Mouse (Mus musculus) heart, embryonic 14.5 days (tissue): ENCODE data around the gene Prkar2b. TPM values are rescaled to one million over a fixed set of nuclear protein-coding genes. Genes with fewer than 3 reads are reported as not detected.
A peak's percentile ranks its signal among the peaks of the same experiment; 100 is the strongest.

Experiments used
- ATAC-seq: fragments of 200-750 bp; cut with Nextera tagmentation; 2 replicates; pipeline ENCODE4 v1.8.0; 2017; ENCODE audit warnings: low read depth, moderate TSS enrichment; ENCODE audit not compliant: insufficient number of reproducible peaks, insufficient read depth, low FRiP score
- H3K27ac ChIP-seq, 2 experiments: fragments of 200-500 bp in 1 of 2; fragments of 300-500 bp in 1 of 2; sonication (generic) in 1 of 2; replicated peaks in 1 of 2; 2 replicates each; pipeline ENCODE4 v1.5.1; 2012 to 2014; ENCODE audit warnings: low read depth in 2 of 2, low read length in 2 of 2, control low read depth in 1 of 2, mild to moderate bottlenecking in 1 of 2, mixed read lengths in 1 of 2; ENCODE audit not compliant: control insufficient read depth in 1 of 2, insufficient read depth in 1 of 2
- H3K27me3 ChIP-seq: fragments of 300-500 bp; sonication (generic); 2 replicates; pipeline ENCODE4 v1.6.1; 2014; ENCODE audit warnings: mild to moderate bottlenecking, low read length, control low read depth; ENCODE audit not compliant: control insufficient read depth, insufficient read depth
- H3K36me3 ChIP-seq: fragments of 300-500 bp; sonication (generic); 2 replicates; pipeline ENCODE4 v1.6.1; 2014; ENCODE audit warnings: mild to moderate bottlenecking, control low read depth, low read length, mixed read lengths; ENCODE audit not compliant: control insufficient read depth, insufficient read depth
- H3K4me1 ChIP-seq, 2 experiments: fragments of 200-500 bp in 1 of 2; fragments of 300-500 bp in 1 of 2; sonication (generic) in 1 of 2; 2 replicates each; pipeline ENCODE4 v1.6.1; 2012 to 2014; ENCODE audit warnings: low read length in 2 of 2, control low read depth in 1 of 2, mixed read lengths in 1 of 2; ENCODE audit not compliant: control insufficient read depth in 2 of 2, insufficient read depth in 2 of 2
- H3K4me2 ChIP-seq: fragments of 300-500 bp; sonication (generic); 2 replicates; pipeline ENCODE4 v1.6.1; 2014; ENCODE audit warnings: mild to moderate bottlenecking, low read length
- H3K4me3 ChIP-seq, 2 experiments: fragments of 200-500 bp in 1 of 2; fragments of 300-500 bp in 1 of 2; sonication (generic) in 1 of 2; 2 replicates each; pipeline ENCODE4 v1.5.1; 2012 to 2014; ENCODE audit warnings: low read length in 2 of 2, mild to moderate bottlenecking in 2 of 2, control low read depth in 1 of 2, low read depth in 1 of 2, moderate library complexity in 1 of 2; ENCODE audit not compliant: control insufficient read depth in 1 of 2, insufficient read depth in 1 of 2
- H3K9ac ChIP-seq: fragments of 300-500 bp; sonication (generic); 2 replicates; pipeline ENCODE4 v1.6.1; 2014; ENCODE audit warnings: mild to moderate bottlenecking, low read length
- H3K9me3 ChIP-seq: fragments of 300-500 bp; sonication (generic); 2 replicates; pipeline ENCODE4 v1.6.1; 2016; ENCODE audit warnings: low read length, control low read depth; ENCODE audit not compliant: control insufficient read depth
- WGBS: fragments of 180-500 bp; shearing (Covaris S2); extraction: QIAGEN DNeasy Blood & Tissue Kit; methylation state at CpG from one replicate; pipeline ENCODE4 v1.1.7; 2014; 5-methylcytosine and 5-hydroxymethylcytosine counted together
- polyA plus RNA-seq: library from polyadenylated mRNA; unstranded; fragments of >200 nt; fragmentation: Nextera tagmentation; extraction: Ambion mirVana; gene quantifications from 2 replicates; pipeline ENCODE4 v1.2.1, GENCODE M21; 2014

Gene Prkar2b
- polyA plus RNA-seq, 1 experiment from 2014 or later = 14.7 TPM

GRCm38 (mm10) chr12:32084601-32085000 is 23.5 kb upstream of the Prkar2b start:
- Histone ChIP-seq H3K27ac (no peak overlapping the region), H3K9me3 (no peaks in the 10 kb centered on the region), H3K27me3 (no peaks in the 10 kb centered on the region), H3K36me3 (no peaks in the 10 kb centered on the region), H3K4me1 (no peaks in the 10 kb centered on the region), H3K9ac (no peak overlapping the region), H3K4me2 (no peak overlapping the region), H3K4me3 (no peak overlapping the region)
- 50% methylated on average over 5 of the region's 5 CpGs for WGBS
- no peak for ATAC-seq

DNA sequence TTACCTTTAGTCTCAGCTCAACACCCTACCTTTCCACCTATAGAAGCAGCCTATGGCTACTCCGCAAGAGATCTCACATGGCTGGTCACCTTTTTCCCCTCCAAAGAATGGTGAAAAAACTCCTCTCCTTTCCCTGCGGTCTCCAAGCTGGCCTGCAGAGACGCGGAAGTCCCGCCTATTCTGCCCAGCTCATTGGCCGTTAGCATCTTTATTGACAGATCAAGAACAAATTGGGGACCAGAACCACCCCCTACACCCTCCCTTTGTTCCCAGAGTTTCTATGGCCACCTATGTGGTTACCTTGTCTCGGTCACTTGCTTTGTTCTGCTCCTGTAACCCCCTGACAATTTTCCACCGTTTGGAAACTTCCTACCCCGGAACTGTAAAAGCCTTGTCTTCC is 19.6 kb upstream of the Prkar2b start:
- Histone ChIP-seq H3K9ac (no peak overlapping the region), H3K27ac (no peak overlapping the region), H3K27me3 (no peaks in the 10 kb centered on the region), H3K4me3 (no peak overlapping the region), H3K36me3 (no peaks in the 10 kb centered on the region), H3K9me3 (no peaks in the 10 kb centered on the region), H3K4me2 (no peak overlapping the region), H3K4me1 (no peaks in the 10 kb centered on the region; a peak in 1 of 4 replicates)
- ATAC-seq = no peak
- WGBS = 78% methylated on average over 9 of the region's 9 CpGs

GRCm38 (mm10) chr12:32077403-32077802 is 16.3 kb upstream of the Prkar2b start:
- no peaks in the 10 kb centered on the region for H3K27me3 ChIP-seq

GRCm38 (mm10) chr12:32075831-32076715 is 15.0 kb upstream of the Prkar2b start:
- WGBS = 64% methylated on average over 10 of the region's 10 CpGs
- Histone ChIP-seq H3K36me3 (no peaks in the 10 kb centered on the region), H3K4me3 (no peak overlapping the region), H3K27ac (no peak overlapping the region), H3K4me1 (no peaks in the 10 kb centered on the region; a peak in 1 of 4 replicates), H3K9me3 (no peaks in the 10 kb centered on the region), H3K9ac (no peak overlapping the region), H3K4me2 (no peak overlapping the region), H3K27me3 (no peaks in the 10 kb centered on the region)
- ATAC-seq = no peak

More at GRCm38 (mm10) chr12:32077403-32077802, 16.3 kb upstream of the Prkar2b start:
- H3K9ac ChIP-seq = no peak overlapping the region
- H3K9me3 ChIP-seq = no peaks in the 10 kb centered on the region
- H3K4me1 ChIP-seq = no peaks in the 10 kb centered on the region; a peak in 1 of 4 replicates
- WGBS = 93% methylated on average over 6 of the region's 6 CpGs
- no peak overlapping the region for H3K4me2 ChIP-seq
- H3K4me3 ChIP-seq = no peak overlapping the region
- H3K36me3 ChIP-seq = no peaks in the 10 kb centered on the region
- no peak for ATAC-seq
- H3K27ac ChIP-seq = no peak overlapping the region

DNA sequence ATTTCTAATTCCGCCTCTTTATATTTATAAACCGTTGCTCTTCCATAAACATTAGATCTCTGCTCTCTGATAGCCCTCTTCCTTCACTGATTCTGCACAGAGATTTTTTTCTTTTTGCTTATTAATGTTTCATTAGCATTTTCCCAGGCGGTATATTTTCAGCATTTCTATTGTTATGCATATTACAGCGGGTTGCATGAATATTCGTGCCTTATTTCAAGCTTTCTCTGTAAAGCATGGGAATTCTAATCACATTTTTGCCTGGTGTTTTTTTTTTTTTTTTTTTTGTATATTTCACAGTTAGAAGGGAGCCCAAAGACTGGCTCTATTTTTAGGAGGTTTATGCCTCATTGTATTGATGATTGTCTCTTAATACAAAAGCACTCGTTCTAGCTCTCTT is 13.2 kb upstream of the Prkar2b start:
- H3K27me3 ChIP-seq = no peaks in the 10 kb centered on the region
- H3K27ac ChIP-seq = no peak overlapping the region
- no peak overlapping the region for H3K9ac ChIP-seq
- no peaks in the 10 kb centered on the region for H3K36me3 ChIP-seq
- H3K9me3 ChIP-seq = no peaks in the 10 kb centered on the region
- ATAC-seq = no peak
- H3K4me2 ChIP-seq = no peak overlapping the region
- no peaks in the 10 kb centered on the region; a peak in 1 of 4 replicates for H3K4me1 ChIP-seq
- WGBS = 92% methylated on average over 6 of the region's 6 CpGs
- H3K4me3 ChIP-seq = no peak overlapping the region

GRCm38 (mm10) chr12:32066004-32066403 is 4.9 kb upstream of the Prkar2b start:
- no peak overlapping the region for H3K4me3 ChIP-seq
- no peaks in the 10 kb centered on the region for H3K36me3 ChIP-seq
- 41% methylated on average over 5 of the region's 5 CpGs for WGBS
- no peak overlapping the region for H3K9ac ChIP-seq
- no peak for ATAC-seq
- H3K4me2 ChIP-seq = no peak overlapping the region
- no peak overlapping the region for H3K27ac ChIP-seq
- H3K27me3 ChIP-seq = no peaks in the 10 kb centered on the region
- H3K4me1 ChIP-seq = no peaks in the 10 kb centered on the region; a peak in 1 of 4 replicates
- H3K9me3 ChIP-seq = no peaks in the 10 kb centered on the region

- WGBS = 2% methylated on average over 63 of the region's 66 CpGs
Measured at GRCm38 (mm10) chr12:32060247-32061089, 628 bp downstream of the Prkar2b start.

More at GRCm38 (mm10) chr12:32060247-32061089, 628 bp downstream of the Prkar2b start:
- no peaks in the 10 kb centered on the region for H3K27me3 ChIP-seq
- peak; percentile 70 for ATAC-seq
- H3K4me3 ChIP-seq = peak overlapping the region; percentile 53 to 80
- H3K27ac ChIP-seq = peak overlapping the region; percentile 6 to 81; a peak in 3 of 4 replicates
- peak overlapping the region; percentile 83 for H3K9ac ChIP-seq
- H3K9me3 ChIP-seq = no peaks in the 10 kb centered on the region
- H3K4me1 ChIP-seq = no peaks in the 10 kb centered on the region; a peak in 2 of 4 replicates
- H3K36me3 ChIP-seq = no peaks in the 10 kb centered on the region
- H3K4me2 ChIP-seq = peak overlapping the region; percentile 98
